30 mouse cellular contexts compared by ENCODE assay signal in genomic region chr3:129631018-129631417, GRCm38 (mm10).
DNase-seq lines count a peak whose midpoint lies in the region; ATAC-seq and TF ChIP-seq lines count a peak whose summit lies in the region.
"Had no signal": no experiment of that assay in that cellular context is flagged by ENCODE, and none has a peak within 500 bp of the region (broad histone marks: within the 10 kb centered on the region; RNA-seq: fewer than 3 reads in every experiment).

No protein-coding gene starts in this region.

- TF ChIP-seq POLR2A in myocyte (IDR thresholded peaks at IDR 0.05; ENCODE audit: insufficient read length, low read depth) = no peak

- peaks cover 26% of the 10 kb centered on the region for H3K36me3 ChIP-seq in forebrain, embryonic 14.5 days (ENCODE audit: control insufficient read depth, insufficient read depth, low read length)
- H3K36me3 ChIP-seq in forebrain, embryonic 16.5 days (ENCODE audit: control insufficient read depth, insufficient read depth) = 0 out of 2 replicates have a peak, but pooled peaks cover 1% of the 10 kb centered on the region
- no peaks in the 10 kb centered on the region for H3K36me3 ChIP-seq in lung, embryonic 15.5 days
- peaks cover 42% of the 10 kb centered on the region for H3K36me3 ChIP-seq in ES-E14 (ENCODE audit: control insufficient read depth, insufficient read depth, low read length, poor library complexity, severe bottlenecking)
- peaks cover 8% of the 10 kb centered on the region for H3K36me3 ChIP-seq in myocyte (ENCODE audit: control insufficient read depth, insufficient read depth)

- peak; percentile 12 for DNase-seq in forebrain, embryonic 14.5 days (ENCODE audit: low spot score)
- DNase-seq in lung, postnatal 25 days (ENCODE audit: low spot score) = no peak
- no peak for DNase-seq in ES-E14 (ENCODE audit: low read depth, low spot score)
- no peak for DNase-seq in thymus, postnatal 25 days
- DNase-seq: adrenal gland, postnatal 25 days; cerebellum, adult 8-10 months; cerebellum, postnatal 25 days; gastrocnemius, postnatal 10 days; heart, postnatal 10 days; kidney, adult 18-20 months; kidney, postnatal 25 days; left cerebral cortex, postnatal 4 days; liver, postnatal 0 days; right cerebral cortex, postnatal 4 days; thymus, adult 2 months had no signal

- no peaks in the 10 kb centered on the region for H3K9me3 ChIP-seq in forebrain, embryonic 14.5 days (replicated peaks; ENCODE audit: control insufficient read depth, low read length)
- no peaks in the 10 kb centered on the region for H3K9me3 ChIP-seq in forebrain, embryonic 16.5 days (ENCODE audit: control insufficient read depth, low read length)
- no peaks in the 10 kb centered on the region for H3K9me3 ChIP-seq in lung, embryonic 15.5 days
- H3K9me3 ChIP-seq in ES-E14 (ENCODE audit: control insufficient read depth, insufficient read depth, low read depth, low read length) = no peaks in the 10 kb centered on the region
- H3K9me3 ChIP-seq: embryonic facial prominence, embryonic 10.5 days; embryonic facial prominence, embryonic 15.5 days; forebrain, embryonic 13.5 days; heart, embryonic 13.5 days; kidney, embryonic 15.5 days; liver, embryonic 12.5 days; megakaryocyte, embryonic 14.5 days; midbrain, embryonic 12.5 days; neural tube, embryonic 13.5 days had no signal

- no peak for ATAC-seq in forebrain, embryonic 14.5 days
- ATAC-seq in forebrain, embryonic 16.5 days = no peak
- peak; percentile 77; the same call in 1 of the 2 replicates for ATAC-seq in lung, embryonic 15.5 days (ENCODE audit: borderline replicate concordance, extremely low read depth, low FRiP score, low TSS enrichment)
- ATAC-seq: forebrain, embryonic 13.5 days; inflammation-experienced regulatory T-cells, adult 6 months; liver, embryonic 12.5 days; liver, postnatal 0 days had no signal

- no peaks in the 10 kb centered on the region for H3K4me1 ChIP-seq in forebrain, embryonic 14.5 days (ENCODE audit: control insufficient read depth, insufficient read depth, low read length)
- H3K4me1 ChIP-seq in forebrain, embryonic 16.5 days (replicated peaks; ENCODE audit: control insufficient read depth, insufficient read depth, low read length) = no peaks in the 10 kb centered on the region
- no peaks in the 10 kb centered on the region for H3K4me1 ChIP-seq in lung, embryonic 15.5 days
- no peaks in the 10 kb centered on the region for H3K4me1 ChIP-seq in ES-E14 (ENCODE audit: control insufficient read depth in 2 of 2, insufficient read depth in 2 of 2, low read length in 2 of 2, poor library complexity in 1 of 2)
- H3K4me1 ChIP-seq: embryonic facial prominence, embryonic 10.5 days; embryonic facial prominence, embryonic 15.5 days; forebrain, embryonic 13.5 days; midbrain, embryonic 12.5 days; neural tube, embryonic 13.5 days had no signal

- 92% methylated on average over 1 of the region's 1 CpGs for WGBS in forebrain, embryonic 14.5 days
- 81% methylated on average over 1 of the region's 1 CpGs for WGBS in forebrain, embryonic 16.5 days
- WGBS in lung, embryonic 15.5 days = 52% methylated on average over 1 of the region's 1 CpGs

- no peaks in the 10 kb centered on the region for H3K27me3 ChIP-seq in forebrain, embryonic 14.5 days (replicated peaks; ENCODE audit: control insufficient read depth, insufficient read depth, low read length)
- no peaks in the 10 kb centered on the region for H3K27me3 ChIP-seq in forebrain, embryonic 16.5 days (replicated peaks; ENCODE audit: control insufficient read depth, insufficient read depth, low read length)
- peaks cover 20% of the 10 kb centered on the region for H3K27me3 ChIP-seq in lung, embryonic 15.5 days
- H3K27me3 ChIP-seq in myocyte (ENCODE audit: control insufficient read depth, insufficient read depth, insufficient read length) = no peaks in the 10 kb centered on the region
- H3K27me3 ChIP-seq: embryonic facial prominence, embryonic 15.5 days; forebrain, embryonic 13.5 days; heart, embryonic 13.5 days; kidney, embryonic 15.5 days; liver, embryonic 12.5 days; megakaryocyte, embryonic 14.5 days; midbrain, embryonic 12.5 days; neural tube, embryonic 13.5 days had no signal

- H3K9ac ChIP-seq in forebrain, embryonic 14.5 days (ENCODE audit: low read length) = no peak overlapping the region
- no peak overlapping the region for H3K9ac ChIP-seq in forebrain, embryonic 16.5 days (replicated peaks; ENCODE audit: low read depth, low read length)
- H3K9ac ChIP-seq in lung, embryonic 15.5 days = no peak overlapping the region
- no peak overlapping the region for H3K9ac ChIP-seq in ES-E14 (ENCODE audit: insufficient read depth, low read depth, low read length, poor library complexity, severe bottlenecking)
- H3K9ac ChIP-seq: embryonic facial prominence, embryonic 15.5 days; forebrain, embryonic 13.5 days; heart, embryonic 13.5 days; hindbrain, embryonic 14.5 days; kidney, embryonic 15.5 days; liver, embryonic 12.5 days; liver, postnatal 0 days; midbrain, embryonic 12.5 days; neural tube, embryonic 13.5 days had no signal

- no peak overlapping the region for H3K4me2 ChIP-seq in forebrain, embryonic 14.5 days (ENCODE audit: low read length)
- H3K4me2 ChIP-seq in forebrain, embryonic 16.5 days (ENCODE audit: low read length) = no peak overlapping the region
- H3K4me2 ChIP-seq in lung, embryonic 15.5 days = no peak overlapping the region
- H3K4me2 ChIP-seq in myocyte (ENCODE audit: low read depth) = no peak overlapping the region
- H3K4me2 ChIP-seq: embryonic facial prominence, embryonic 15.5 days; forebrain, embryonic 13.5 days; heart, embryonic 13.5 days; hindbrain, embryonic 14.5 days; kidney, embryonic 15.5 days; liver, embryonic 12.5 days; midbrain, embryonic 12.5 days; neural tube, embryonic 13.5 days had no signal

- no peaks in the 10 kb centered on the region for H3K79me2 ChIP-seq in myocyte (ENCODE audit: control insufficient read depth, insufficient read depth)

- H3ac ChIP-seq in myocyte (ENCODE audit: control insufficient read depth, insufficient read length) = no peak overlapping the region

- H3K27ac ChIP-seq in forebrain, embryonic 14.5 days (ENCODE audit: low read depth, low read length) = no peak overlapping the region
- no peak overlapping the region for H3K27ac ChIP-seq in forebrain, embryonic 16.5 days (ENCODE audit: low read length)
- no peak overlapping the region for H3K27ac ChIP-seq in lung, embryonic 15.5 days
- no peak overlapping the region for H3K27ac ChIP-seq in ES-E14 (ENCODE audit: insufficient read depth, low read depth, low read length, poor library complexity, severe bottlenecking)
- H3K27ac ChIP-seq: embryonic facial prominence, embryonic 10.5 days; embryonic facial prominence, embryonic 15.5 days; forebrain, embryonic 13.5 days; heart, embryonic 13.5 days; hindbrain, embryonic 14.5 days; kidney, embryonic 15.5 days; liver, embryonic 12.5 days; midbrain, embryonic 12.5 days; neural tube, embryonic 13.5 days; stomach, postnatal 0 days had no signal

- in situ Hi-C loops in ES-E14 (cut with MboI; ENCODE audit: low sequenced_read_pairs in 2 of 2, unreplicated experiment in 2 of 2) = no loop called here

- no peak overlapping the region for H3K4me3 ChIP-seq in forebrain, embryonic 14.5 days (ENCODE audit: low read depth, low read length)
- H3K4me3 ChIP-seq in forebrain, embryonic 16.5 days (replicated peaks; ENCODE audit: low read length) = no peak overlapping the region
- H3K4me3 ChIP-seq in lung, embryonic 15.5 days = no peak overlapping the region
- no peak overlapping the region for H3K4me3 ChIP-seq in ES-E14 (ENCODE audit: insufficient read depth in 1 of 2, low read depth in 1 of 2, low read length in 2 of 2, poor library complexity in 1 of 2, severe bottlenecking in 1 of 2)
- H3K4me3 ChIP-seq in myocyte = no peak overlapping the region
- H3K4me3 ChIP-seq: embryonic facial prominence, embryonic 10.5 days; embryonic facial prominence, embryonic 15.5 days; forebrain, embryonic 13.5 days; heart, embryonic 13.5 days; kidney, embryonic 15.5 days; liver, embryonic 12.5 days; megakaryocyte, embryonic 14.5 days; midbrain, embryonic 12.5 days; neural tube, embryonic 13.5 days had no signal

TF ChIP-seq in ES-E14, 5 proteins besides CTCF, POLR2A, EP300 and RAD21:
- TF ChIP-seq CHD2 (IDR thresholded peaks at IDR 0.05; ENCODE audit: low read depth, low read length) = no peak
- TF ChIP-seq MAFK (IDR thresholded peaks at IDR 0.05; ENCODE audit: insufficient read depth, low read depth, low read length) = peak; percentile 23; the same call in 1 of the 2 replicates
- no peak for TF ChIP-seq ZNF384 (IDR thresholded peaks at IDR 0.05; ENCODE audit: low read depth, low read length)
- no peak for TF ChIP-seq HCFC1 (IDR thresholded peaks at IDR 0.05; ENCODE audit: borderline replicate concordance, insufficient read depth, low read length)
- TF ChIP-seq ZC3H11A (IDR thresholded peaks at IDR 0.05; ENCODE audit: borderline replicate concordance, low read depth, low read length) = no peak

TF ChIP-seq in myocyte, 11 proteins besides CTCF, POLR2A, EP300 and RAD21:
- TF ChIP-seq MYOG (IDR thresholded peaks at IDR 0.05; ENCODE audit: control insufficient read depth in 1 of 3, insufficient read depth in 1 of 3, insufficient read length in 2 of 3, low read depth in 2 of 3) (peak in 2 of 3 experiments; percentile 57 to 66), TCF3 (IDR thresholded peaks at IDR 0.05; ENCODE audit: insufficient read length, low read depth) (no peak), SRF (IDR thresholded peaks at IDR 0.05; ENCODE audit: control insufficient read depth, insufficient read length, low read depth) (no peak), TCF12 (IDR thresholded peaks at IDR 0.05; ENCODE audit: insufficient read depth, poor library complexity, severe bottlenecking) (no peak), MYOD1 (IDR thresholded peaks at IDR 0.05; ENCODE audit: control insufficient read depth in 1 of 3, insufficient read length in 2 of 3, low read depth in 2 of 3) (peak in 1 of 3 experiments; percentile 23), MAX (IDR thresholded peaks at IDR 0.05; ENCODE audit: low read depth) (no peak), REST (IDR thresholded peaks at IDR 0.05; ENCODE audit: insufficient read depth, insufficient read length) (no peak), POLR2AphosphoS2 (IDR thresholded peaks at IDR 0.05; ENCODE audit: insufficient read length, low read depth) (no peak), E2F4 (IDR thresholded peaks at IDR 0.05; ENCODE audit: insufficient read depth) (no peak), USF1 (IDR thresholded peaks at IDR 0.05; ENCODE audit: low read depth) (no peak), CEBPB (IDR thresholded peaks at IDR 0.05; ENCODE audit: insufficient read depth, poor library complexity, severe bottlenecking) (peak; percentile 69; the same call in 1 of the 2 replicates)
TF ChIP-seq in myocyte: peak in this region for 3.
